In genomic region chr9:116688615-116689014, GRCm38 (mm10) we compare ENCODE assay signal across 16 mouse cellular contexts.
"Had no signal": no experiment of that assay in that cellular context is flagged by ENCODE, and none has a peak within 500 bp of the region (broad histone marks: within the 10 kb centered on the region; RNA-seq: fewer than 3 reads in every experiment).

No protein-coding gene starts in this region.

- H3K36me3 ChIP-seq: neural tube, embryonic 13.5 days; neural tube, embryonic 15.5 days had no signal

- H3K9ac ChIP-seq: neural tube, embryonic 13.5 days; neural tube, embryonic 15.5 days; stomach, embryonic 15.5 days had no signal

- H3K27ac ChIP-seq: neural tube, embryonic 13.5 days; neural tube, embryonic 15.5 days; stomach, embryonic 15.5 days; stomach, postnatal 0 days had no signal

- H3K27me3 ChIP-seq: neural tube, embryonic 13.5 days; neural tube, embryonic 15.5 days; stomach, embryonic 15.5 days had no signal

- H3K4me3 ChIP-seq: neural tube, embryonic 13.5 days; neural tube, embryonic 15.5 days; stomach, embryonic 15.5 days had no signal

- H3K4me2 ChIP-seq: neural tube, embryonic 13.5 days; neural tube, embryonic 15.5 days; stomach, embryonic 15.5 days had no signal

- H3K4me1 ChIP-seq: neural tube, embryonic 15.5 days; stomach, embryonic 15.5 days had no signal

- DNase-seq: retina, postnatal 1 day; right cerebral cortex, adult 18-20 months; right cerebral cortex, postnatal 14 days; right cerebral cortex, postnatal 25 days; right cerebral cortex, postnatal 4 days; spleen, adult 18-20 months; thymus, adult 18-20 months; thymus, adult 2 months; thymus, postnatal 14 days; thymus, postnatal 25 days; thymus, postnatal 36 days; thymus, postnatal 4 days had no signal

- H3K9me3 ChIP-seq: neural tube, embryonic 13.5 days; neural tube, embryonic 15.5 days; stomach, embryonic 15.5 days had no signal
